Mouse (Mus musculus) thymus, adult 2 months (tissue): ENCODE measurements around the gene Vmn1r189.

Source experiments
- CTCF ChIP-seq: fragments of 200-500 bp; IDR thresholded peaks from 2 replicates; pipeline ENCODE4 v1.5.1; 2012; ENCODE audit warnings: mild to moderate bottlenecking, control low read depth, low read length, moderate library complexity, borderline replicate concordance; ENCODE audit not compliant: control insufficient read depth, poor library complexity, insufficient read depth; ENCODE audit errors: extremely low read depth
- POLR2A ChIP-seq: fragments of 200-500 bp; IDR thresholded peaks from 2 replicates; pipeline ENCODE4 v1.6.1; 2012; ENCODE audit warnings: mild to moderate bottlenecking, low read length, control low read depth, moderate library complexity; ENCODE audit not compliant: control insufficient read depth, poor library complexity, insufficient read depth; ENCODE audit errors: extremely low read depth

- TF ChIP-seq CTCF, result no peak
- no peak for TF ChIP-seq POLR2A
Observed at GRCm38 (mm10) chr13:22061422-22061821, 44.2 kb downstream of the Vmn1r189 start.
